Mouse (Mus musculus): ENCODE data around the gene Lhx2.

- TF ChIP-seq CTCF (IDR thresholded peaks at IDR 0.05; ENCODE audit: control insufficient read depth, insufficient read depth, low read length) (no peak), POLR2A (IDR thresholded peaks at IDR 0.05; ENCODE audit: borderline replicate concordance, control insufficient read depth, low read depth, low read length) (no peak)
Measured at GRCm38 (mm10) chr2:38395869-38396236, 56.8 kb downstream of the Lhx2 start.
